Mouse (Mus musculus): ENCODE measurements at regions not wholly inside any gene's neighbourhood (a gene's known extent, or its start where the extent isn't known, plus 50 kb on each side); places are given as distances from the start of the nearest gene placed in this dataset.

DNA sequence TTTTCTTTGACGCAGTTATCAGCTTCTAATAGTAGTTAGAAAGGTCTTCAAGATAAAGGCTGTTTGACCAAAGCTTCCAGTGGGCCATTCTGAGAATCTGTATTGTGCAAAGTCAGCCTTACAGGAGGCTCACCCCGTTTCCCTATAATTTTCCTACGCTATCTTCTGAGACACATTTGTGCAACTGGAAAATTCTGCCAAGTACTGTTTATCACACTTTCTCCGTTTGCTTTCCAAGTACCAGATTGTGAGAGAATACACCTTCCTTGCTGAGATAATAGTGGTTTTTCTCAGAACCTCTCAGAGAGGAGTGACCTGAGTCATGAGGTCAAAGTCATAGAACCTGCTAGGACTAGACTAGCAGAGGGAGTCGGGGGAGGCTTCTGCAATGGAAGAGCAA, 55.2 kb upstream of the Plcl2 start:
- no peak overlapping the region for H3K27ac ChIP-seq (replicated peaks in 1 of 2; ENCODE audit: control insufficient read depth in 1 of 2, insufficient read depth in 1 of 2, low read depth in 2 of 2, low read length in 2 of 2)
- ATAC-seq (ENCODE audit: insufficient number of reproducible peaks, insufficient read depth, low FRiP score, low read depth): no peak
- H3K9ac ChIP-seq (ENCODE audit: low read length): no peak overlapping the region
- 46% methylated on average over 5 of the region's 5 CpGs for WGBS
- no peaks in the 10 kb centered on the region for H3K9me3 ChIP-seq (ENCODE audit: control insufficient read depth, low read length)
- H3K36me3 ChIP-seq (ENCODE audit: control insufficient read depth, insufficient read depth, low read length): no peaks in the 10 kb centered on the region
- H3K4me1 ChIP-seq (ENCODE audit: control insufficient read depth in 2 of 2, insufficient read depth in 2 of 2, low read length in 2 of 2): peaks cover 0 to 4% of the 10 kb centered on the region in 2 experiments; a peak in 1 of 4 replicates
- H3K4me2 ChIP-seq (ENCODE audit: low read length): no peak overlapping the region
- H3K27me3 ChIP-seq (ENCODE audit: control insufficient read depth, insufficient read depth, low read length): no peaks in the 10 kb centered on the region
- no peak overlapping the region for H3K4me3 ChIP-seq (ENCODE audit: control insufficient read depth in 1 of 2, insufficient read depth in 1 of 2, low read depth in 1 of 2, low read length in 2 of 2)

DNA sequence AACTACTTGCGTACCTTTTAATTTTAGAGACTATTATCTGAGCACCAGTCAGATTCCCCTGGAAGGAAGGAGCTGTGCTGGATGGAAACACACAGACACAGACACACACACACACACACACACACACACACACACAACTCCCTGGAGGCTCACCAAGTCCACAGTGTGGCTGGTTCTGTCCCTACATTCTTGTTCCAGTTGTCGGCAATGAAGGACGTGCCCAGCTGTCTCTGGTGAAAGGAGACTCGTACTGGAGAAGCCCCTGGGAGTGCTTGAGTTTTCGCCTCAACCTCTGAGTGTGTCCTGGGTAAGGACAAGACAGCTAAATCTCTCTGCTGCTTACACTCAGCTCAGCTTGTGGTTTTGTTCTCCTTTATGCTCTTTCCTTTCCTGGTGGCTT, 54.3 kb upstream of the Plcl2 start:
- no peak overlapping the region for H3K4me2 ChIP-seq (ENCODE audit: low read length)
- ATAC-seq (ENCODE audit: insufficient number of reproducible peaks, insufficient read depth, low FRiP score, low read depth): no peak
- H3K9me3 ChIP-seq (ENCODE audit: control insufficient read depth, low read length): no peaks in the 10 kb centered on the region
- no peaks in the 10 kb centered on the region for H3K27me3 ChIP-seq (ENCODE audit: control insufficient read depth, insufficient read depth, low read length)
- H3K27ac ChIP-seq (replicated peaks in 1 of 2; ENCODE audit: control insufficient read depth in 1 of 2, insufficient read depth in 1 of 2, low read depth in 2 of 2, low read length in 2 of 2): no peak overlapping the region
- H3K9ac ChIP-seq (ENCODE audit: low read length): no peak overlapping the region
- H3K4me1 ChIP-seq (ENCODE audit: control insufficient read depth in 2 of 2, insufficient read depth in 2 of 2, low read length in 2 of 2): peaks cover 0 to 4% of the 10 kb centered on the region in 2 experiments; a peak in 1 of 4 replicates
- 83% methylated on average over 5 of the region's 5 CpGs for WGBS
- no peaks in the 10 kb centered on the region for H3K36me3 ChIP-seq (ENCODE audit: control insufficient read depth, insufficient read depth, low read length)
- H3K4me3 ChIP-seq (ENCODE audit: control insufficient read depth in 1 of 2, insufficient read depth in 1 of 2, low read depth in 1 of 2, low read length in 2 of 2): no peak overlapping the region

DNA sequence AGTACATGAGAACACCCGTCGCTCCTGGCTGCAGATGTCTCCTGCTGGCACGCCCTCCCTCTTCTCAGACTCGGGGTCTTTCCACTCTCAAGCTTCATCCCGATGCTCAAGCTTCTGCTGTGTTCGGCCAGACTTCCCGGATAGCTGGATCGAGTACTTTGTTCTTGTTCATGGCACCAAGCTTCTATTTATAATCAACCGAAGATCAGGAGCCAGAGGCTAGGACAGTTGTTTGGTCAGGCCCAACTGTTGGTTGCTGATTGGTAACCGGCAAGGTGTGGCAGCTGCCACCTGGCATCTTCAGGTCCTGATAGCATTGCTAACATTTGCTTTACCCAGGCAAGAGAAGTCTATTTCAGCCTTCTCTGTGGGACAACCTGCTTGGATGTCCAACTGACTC, 53.5 kb upstream of the Plcl2 start:
- H3K4me1 ChIP-seq (ENCODE audit: control insufficient read depth in 2 of 2, insufficient read depth in 2 of 2, low read length in 2 of 2): peaks cover 0 to 4% of the 10 kb centered on the region in 2 experiments; a peak in 1 of 4 replicates
- no peak overlapping the region for H3K4me2 ChIP-seq (ENCODE audit: low read length)
- 85% methylated on average over 10 of the region's 10 CpGs for WGBS
- H3K9ac ChIP-seq (ENCODE audit: low read length): no peak overlapping the region
- no peak for ATAC-seq (ENCODE audit: insufficient number of reproducible peaks, insufficient read depth, low FRiP score, low read depth)
- no peaks in the 10 kb centered on the region for H3K27me3 ChIP-seq (ENCODE audit: control insufficient read depth, insufficient read depth, low read length)
- no peak overlapping the region for H3K4me3 ChIP-seq (ENCODE audit: control insufficient read depth in 1 of 2, insufficient read depth in 1 of 2, low read depth in 1 of 2, low read length in 2 of 2)
- no peak overlapping the region for H3K27ac ChIP-seq (replicated peaks in 1 of 2; ENCODE audit: control insufficient read depth in 1 of 2, insufficient read depth in 1 of 2, low read depth in 2 of 2, low read length in 2 of 2)
- H3K36me3 ChIP-seq (ENCODE audit: control insufficient read depth, insufficient read depth, low read length): no peaks in the 10 kb centered on the region
- H3K9me3 ChIP-seq (ENCODE audit: control insufficient read depth, low read length): no peaks in the 10 kb centered on the region

DNA sequence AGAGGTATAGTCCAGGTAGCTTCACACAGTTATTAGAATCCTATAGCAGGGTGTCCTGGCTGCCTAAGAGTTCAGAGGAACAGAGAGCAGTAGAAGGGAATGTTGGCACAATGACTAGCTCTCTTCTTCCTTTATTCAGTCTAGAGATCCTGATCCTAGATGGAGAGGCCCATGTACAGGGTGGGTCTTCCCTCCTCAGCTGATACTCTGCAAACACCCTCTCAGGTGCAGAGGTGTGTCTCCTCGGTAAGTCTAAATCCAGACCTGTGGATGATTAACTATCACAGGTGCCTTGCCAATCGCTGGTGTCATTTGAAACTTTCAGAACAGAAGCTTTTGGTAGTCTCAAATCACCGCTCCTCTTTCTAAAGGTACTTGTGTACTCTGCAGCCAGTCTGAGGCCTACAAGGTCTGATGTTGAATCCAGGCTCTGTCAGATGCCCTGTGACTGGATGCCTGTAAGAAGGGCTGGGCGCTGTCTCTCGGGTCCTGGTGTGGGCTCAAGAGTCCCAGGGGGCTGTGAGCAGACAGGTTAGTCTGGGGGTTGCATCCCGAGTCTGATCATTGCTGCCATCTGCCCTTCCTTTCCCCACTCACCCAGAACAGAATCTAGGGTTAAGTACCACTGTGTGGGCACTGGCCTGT, 52.0 kb upstream of the Plcl2 start:
- Histone ChIP-seq H3K4me2 (ENCODE audit: low read length) (no peak overlapping the region), H3K9ac (ENCODE audit: low read length) (no peak overlapping the region), H3K4me3 (ENCODE audit: control insufficient read depth in 1 of 2, insufficient read depth in 1 of 2, low read depth in 1 of 2, low read length in 2 of 2) (no peak overlapping the region), H3K27me3 (ENCODE audit: control insufficient read depth, insufficient read depth, low read length) (no peaks in the 10 kb centered on the region), H3K36me3 (ENCODE audit: control insufficient read depth, insufficient read depth, low read length) (no peaks in the 10 kb centered on the region), H3K4me1 (ENCODE audit: control insufficient read depth in 2 of 2, insufficient read depth in 2 of 2, low read length in 2 of 2) (peaks cover 0 to 4% of the 10 kb centered on the region in 2 experiments; a peak in 1 of 4 replicates), H3K9me3 (ENCODE audit: control insufficient read depth, low read length) (no peaks in the 10 kb centered on the region), H3K27ac (replicated peaks in 1 of 2; ENCODE audit: control insufficient read depth in 1 of 2, insufficient read depth in 1 of 2, low read depth in 2 of 2, low read length in 2 of 2) (no peak overlapping the region)
- ATAC-seq (ENCODE audit: insufficient number of reproducible peaks, insufficient read depth, low FRiP score, low read depth): no peak
- 80% methylated on average over 6 of the region's 6 CpGs for WGBS

DNA sequence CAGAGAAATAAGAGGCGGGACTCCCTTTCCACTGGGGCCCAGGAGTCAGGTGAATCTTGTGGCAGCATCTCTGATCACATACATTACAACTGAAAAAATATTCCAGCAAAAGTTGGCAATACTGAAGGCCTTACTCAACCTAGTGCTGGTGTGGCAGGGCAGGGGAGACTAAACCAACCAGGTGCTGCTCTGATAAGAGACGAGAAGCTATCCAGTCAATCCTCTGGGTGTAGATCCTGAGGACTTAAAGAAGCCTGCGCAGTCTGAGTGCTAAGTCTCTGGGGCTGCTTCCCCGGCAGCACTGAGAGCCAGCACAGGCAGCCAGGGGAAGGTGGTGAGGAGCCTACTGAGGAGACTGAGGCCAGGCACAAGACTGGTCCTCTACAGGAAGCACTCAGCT, 51.0 kb upstream of the Plcl2 start:
- WGBS: 77% methylated on average over 4 of the region's 4 CpGs
- H3K4me3 ChIP-seq (ENCODE audit: control insufficient read depth in 1 of 2, insufficient read depth in 1 of 2, low read depth in 1 of 2, low read length in 2 of 2): no peak overlapping the region
- no peaks in the 10 kb centered on the region for H3K9me3 ChIP-seq (ENCODE audit: control insufficient read depth, low read length)
- peaks cover 0 to 8% of the 10 kb centered on the region in 2 experiments; a peak in 1 of 4 replicates for H3K4me1 ChIP-seq (ENCODE audit: control insufficient read depth in 2 of 2, insufficient read depth in 2 of 2, low read length in 2 of 2)
- H3K9ac ChIP-seq (ENCODE audit: low read length): no peak overlapping the region
- H3K36me3 ChIP-seq (ENCODE audit: control insufficient read depth, insufficient read depth, low read length): no peaks in the 10 kb centered on the region
- no peaks in the 10 kb centered on the region for H3K27me3 ChIP-seq (ENCODE audit: control insufficient read depth, insufficient read depth, low read length)
- no peak for ATAC-seq (ENCODE audit: insufficient number of reproducible peaks, insufficient read depth, low FRiP score, low read depth)
- no peak overlapping the region for H3K27ac ChIP-seq (replicated peaks in 1 of 2; ENCODE audit: control insufficient read depth in 1 of 2, insufficient read depth in 1 of 2, low read depth in 2 of 2, low read length in 2 of 2)
- no peak overlapping the region for H3K4me2 ChIP-seq (ENCODE audit: low read length)
